Mouse (Mus musculus): Measurements from ENCODE around the gene Cnksr3.

Cnksr3 gene

GRCm38 (mm10) chr10:7077971-7078370, 134.1 kb downstream of the Cnksr3 start:
- DNase-seq (ENCODE audit: low spot score in 2 of 2), result no peak

- DNase-seq (ENCODE audit: low spot score in 2 of 2), result no peak
Observed at GRCm38 (mm10) chr10:7077389-7077808, 134.6 kb downstream of the Cnksr3 start.

GRCm38 (mm10) chr10:7076662-7077211, 135.3 kb downstream of the Cnksr3 start:
- no peak for DNase-seq (ENCODE audit: low spot score in 2 of 2)

- DNase-seq (ENCODE audit: low spot score in 2 of 2), result peak; percentile 80 to 81
Observed at GRCm38 (mm10) chr10:7076201-7076600, 135.8 kb downstream of the Cnksr3 start.

- no peak for DNase-seq (ENCODE audit: low spot score in 2 of 2)
Observed at GRCm38 (mm10) chr10:7075661-7076060, 136.4 kb downstream of the Cnksr3 start.

GRCm38 (mm10) chr10:7074231-7074630, 137.8 kb downstream of the Cnksr3 start:
- no peak for DNase-seq (ENCODE audit: low spot score in 2 of 2)

GRCm38 (mm10) chr10:7070924-7071323, 141.1 kb downstream of the Cnksr3 start:
- DNase-seq (ENCODE audit: low spot score in 2 of 2), result no peak

- no peak for DNase-seq (ENCODE audit: low spot score in 2 of 2)
Observed at GRCm38 (mm10) chr10:7070100-7070835, 141.8 kb downstream of the Cnksr3 start.

- no peak for DNase-seq (ENCODE audit: low spot score in 2 of 2)
Observed at GRCm38 (mm10) chr10:7069090-7069489, 142.9 kb downstream of the Cnksr3 start.

All from right cerebral cortex, postnatal 36 days (tissue).